Mouse (Mus musculus): Measurements from ENCODE around the gene Dnah11. TPM values are rescaled to one million over a fixed set of nuclear protein-coding genes. Genes with fewer than 3 reads are reported as not detected.

Dnah11 gene
- polyA plus RNA-seq, 1 experiment from 2014 or later: 0.17 TPM

DNA sequence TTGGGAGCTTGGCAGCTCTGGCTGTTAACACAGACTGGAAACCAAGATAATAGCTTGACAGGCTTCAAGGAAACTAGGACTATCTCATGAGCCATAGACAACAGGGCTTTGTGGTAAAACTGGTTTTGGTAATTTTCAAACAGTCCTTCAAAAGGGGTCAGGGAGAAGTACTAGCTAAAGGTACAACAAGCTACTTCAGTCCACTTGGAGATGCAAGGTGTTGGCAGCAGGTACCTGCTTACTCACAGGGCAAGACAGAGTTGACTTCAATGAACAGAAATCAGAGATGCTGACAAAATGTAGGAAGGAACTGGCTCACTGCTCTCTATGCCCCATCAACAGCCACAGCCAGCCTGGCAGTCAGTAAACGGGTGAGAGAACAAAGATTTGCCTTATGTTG, 14.1 kb downstream of the Dnah11 start:
- Histone ChIP-seq H3K27ac (ENCODE audit: low read length) (no peak overlapping the region), H3K36me3 (ENCODE audit: control insufficient read depth, insufficient read depth) (no peaks in the 10 kb centered on the region), H3K4me1 (ENCODE audit: control insufficient read depth, low read depth, low read length) (peaks cover 3% of the 10 kb centered on the region), H3K9me3 (replicated peaks; ENCODE audit: control insufficient read depth, low read length) (no peaks in the 10 kb centered on the region), H3K4me2 (ENCODE audit: low read depth, low read length) (no peak overlapping the region), H3K9ac (ENCODE audit: low read depth, low read length) (no peak overlapping the region), H3K4me3 (ENCODE audit: low read depth, low read length) (no peak overlapping the region), H3K27me3 (ENCODE audit: control insufficient read depth, insufficient read depth, low read depth, low read length) (no peaks in the 10 kb centered on the region)
- WGBS (ENCODE audit: insufficient replicate concordance): 35% methylated on average over 1 of the region's 1 CpGs
- no peak for ATAC-seq (ENCODE audit: low read depth)

GRCm38 (mm10) chr12:118177756-118178155, 21.1 kb downstream of the Dnah11 start:
- no peaks in the 10 kb centered on the region for H3K9me3 ChIP-seq (replicated peaks; ENCODE audit: control insufficient read depth, low read length)
- no peak overlapping the region for H3K4me2 ChIP-seq (ENCODE audit: low read depth, low read length)
- H3K27ac ChIP-seq (ENCODE audit: low read length): no peak overlapping the region
- no peaks in the 10 kb centered on the region for H3K27me3 ChIP-seq (ENCODE audit: control insufficient read depth, insufficient read depth, low read depth, low read length)
- no peak overlapping the region for H3K9ac ChIP-seq (ENCODE audit: low read depth, low read length)
- H3K4me1 ChIP-seq (ENCODE audit: control insufficient read depth, low read depth, low read length): no peaks in the 10 kb centered on the region
- H3K36me3 ChIP-seq (ENCODE audit: control insufficient read depth, insufficient read depth): no peaks in the 10 kb centered on the region
- WGBS (ENCODE audit: insufficient replicate concordance): 62% methylated on average over 5 of the region's 5 CpGs
- H3K4me3 ChIP-seq (ENCODE audit: low read depth, low read length): no peak overlapping the region
- no peak for ATAC-seq (ENCODE audit: low read depth)

DNA sequence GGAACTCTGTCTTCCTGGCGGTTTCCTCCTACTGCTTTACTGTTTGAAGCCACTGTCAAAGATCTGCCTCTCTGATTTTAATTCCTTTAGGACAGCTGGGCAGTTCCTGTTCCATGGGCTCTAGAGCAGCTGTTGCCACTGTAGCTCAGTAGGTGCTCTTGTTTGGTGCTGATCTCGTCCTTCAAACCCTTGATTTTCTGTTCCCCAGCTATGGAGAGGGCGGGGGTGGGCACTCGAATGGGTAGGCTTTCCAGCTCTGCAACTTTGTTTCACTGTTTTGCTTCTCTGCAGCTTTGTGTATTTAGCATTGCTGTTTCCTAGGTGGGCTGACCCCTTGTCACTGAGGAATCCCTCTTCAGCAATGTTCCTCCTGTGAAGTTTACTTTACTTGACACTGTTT, 34.1 kb downstream of the Dnah11 start:
- Histone ChIP-seq H3K27me3 (ENCODE audit: control insufficient read depth, insufficient read depth, low read depth, low read length) (no peaks in the 10 kb centered on the region), H3K36me3 (ENCODE audit: control insufficient read depth, insufficient read depth) (no peaks in the 10 kb centered on the region), H3K9me3 (replicated peaks; ENCODE audit: control insufficient read depth, low read length) (no peaks in the 10 kb centered on the region), H3K9ac (ENCODE audit: low read depth, low read length) (no peak overlapping the region), H3K4me3 (ENCODE audit: low read depth, low read length) (no peak overlapping the region), H3K4me2 (ENCODE audit: low read depth, low read length) (no peak overlapping the region), H3K27ac (ENCODE audit: low read length) (no peak overlapping the region), H3K4me1 (ENCODE audit: control insufficient read depth, low read depth, low read length) (no peaks in the 10 kb centered on the region)
- ATAC-seq (ENCODE audit: low read depth): no peak
- 39% methylated on average over 4 of the region's 4 CpGs for WGBS (ENCODE audit: insufficient replicate concordance)

- 70% methylated on average over 5 of the region's 5 CpGs for WGBS (ENCODE audit: insufficient replicate concordance)
- no peak overlapping the region for H3K4me2 ChIP-seq (ENCODE audit: low read depth, low read length)
- H3K4me3 ChIP-seq (ENCODE audit: low read depth, low read length): no peak overlapping the region
- H3K36me3 ChIP-seq (ENCODE audit: control insufficient read depth, insufficient read depth): no peaks in the 10 kb centered on the region
- no peak overlapping the region for H3K27ac ChIP-seq (ENCODE audit: low read length)
- no peaks in the 10 kb centered on the region for H3K9me3 ChIP-seq (replicated peaks; ENCODE audit: control insufficient read depth, low read length)
- no peaks in the 10 kb centered on the region for H3K27me3 ChIP-seq (ENCODE audit: control insufficient read depth, insufficient read depth, low read depth, low read length)
- no peaks in the 10 kb centered on the region for H3K4me1 ChIP-seq (ENCODE audit: control insufficient read depth, low read depth, low read length)
- no peak overlapping the region for H3K9ac ChIP-seq (ENCODE audit: low read depth, low read length)
- ATAC-seq (ENCODE audit: low read depth): no peak
Observed at GRCm38 (mm10) chr12:118156986-118157385, 41.9 kb downstream of the Dnah11 start.

DNA sequence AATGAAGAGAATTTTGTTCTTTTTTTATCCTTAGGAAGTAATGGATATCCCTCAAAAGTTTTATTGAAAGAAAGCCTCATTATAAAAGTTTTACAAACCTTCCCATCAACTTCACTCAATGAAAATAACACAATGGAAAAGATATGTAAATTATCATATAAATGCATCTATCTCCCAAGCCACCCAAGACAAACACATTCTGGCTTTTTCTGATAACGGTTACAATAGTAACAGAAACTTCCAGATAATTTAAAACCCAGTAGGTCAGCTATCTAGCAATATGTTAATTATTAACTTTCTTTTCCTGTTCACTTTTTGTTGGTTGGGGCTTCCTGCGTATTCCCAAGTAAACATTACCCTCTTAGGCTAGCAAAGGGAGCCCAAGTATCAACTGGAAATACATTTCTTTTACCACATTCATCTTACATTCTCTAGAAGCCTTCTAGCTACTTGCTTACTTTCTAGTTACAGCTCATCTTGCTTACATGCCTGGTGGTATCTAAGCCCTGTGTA, 51.3 kb downstream of the Dnah11 start:
- no peak overlapping the region for H3K4me2 ChIP-seq (ENCODE audit: low read depth, low read length)
- H3K36me3 ChIP-seq (ENCODE audit: control insufficient read depth, insufficient read depth): no peaks in the 10 kb centered on the region
- no peaks in the 10 kb centered on the region for H3K9me3 ChIP-seq (replicated peaks; ENCODE audit: control insufficient read depth, low read length)
- H3K4me1 ChIP-seq (ENCODE audit: control insufficient read depth, low read depth, low read length): no peaks in the 10 kb centered on the region
- 51% methylated on average over 2 of the region's 2 CpGs for WGBS (ENCODE audit: insufficient replicate concordance)
- no peaks in the 10 kb centered on the region for H3K27me3 ChIP-seq (ENCODE audit: control insufficient read depth, insufficient read depth, low read depth, low read length)
- H3K4me3 ChIP-seq (ENCODE audit: low read depth, low read length): no peak overlapping the region
- no peak for ATAC-seq (ENCODE audit: low read depth)
- no peak overlapping the region for H3K9ac ChIP-seq (ENCODE audit: low read depth, low read length)
- no peak overlapping the region for H3K27ac ChIP-seq (ENCODE audit: low read length)

DNA sequence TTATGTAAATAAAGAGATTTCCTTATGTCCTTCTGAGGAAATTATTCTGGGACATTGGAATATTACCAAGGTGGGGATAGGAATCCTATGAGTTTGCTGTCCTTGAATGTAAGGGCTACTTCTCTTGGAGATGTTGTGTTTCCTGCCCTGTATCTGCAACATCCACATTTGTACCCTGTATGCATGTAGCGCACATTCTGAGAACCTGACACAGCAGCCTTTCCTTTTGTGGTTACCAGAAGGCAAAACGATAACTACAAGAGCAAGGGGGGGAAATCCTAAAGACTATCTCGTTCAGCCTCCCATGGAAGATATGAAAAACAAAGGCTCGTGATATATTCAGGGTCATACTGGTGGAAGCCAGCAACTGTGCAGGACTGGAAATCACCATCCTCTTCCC, 70.7 kb downstream of the Dnah11 start:
- H3K9ac ChIP-seq (ENCODE audit: low read depth, low read length): no peak overlapping the region
- H3K36me3 ChIP-seq (ENCODE audit: control insufficient read depth, insufficient read depth): no peaks in the 10 kb centered on the region
- no peaks in the 10 kb centered on the region for H3K4me1 ChIP-seq (ENCODE audit: control insufficient read depth, low read depth, low read length)
- no peak overlapping the region for H3K4me3 ChIP-seq (ENCODE audit: low read depth, low read length)
- H3K27me3 ChIP-seq (ENCODE audit: control insufficient read depth, insufficient read depth, low read depth, low read length): no peaks in the 10 kb centered on the region
- H3K9me3 ChIP-seq (replicated peaks; ENCODE audit: control insufficient read depth, low read length): no peaks in the 10 kb centered on the region
- 20% methylated on average over 4 of the region's 4 CpGs for WGBS (ENCODE audit: insufficient replicate concordance)
- no peak overlapping the region for H3K27ac ChIP-seq (ENCODE audit: low read length)
- H3K4me2 ChIP-seq (ENCODE audit: low read depth, low read length): no peak overlapping the region
- ATAC-seq (ENCODE audit: low read depth): no peak

GRCm38 (mm10) chr12:118119668-118120067, 79.2 kb downstream of the Dnah11 start:
- Histone ChIP-seq H3K4me3 (ENCODE audit: low read depth, low read length) (no peak overlapping the region), H3K27ac (ENCODE audit: low read length) (no peak overlapping the region), H3K9ac (ENCODE audit: low read depth, low read length) (no peak overlapping the region), H3K36me3 (ENCODE audit: control insufficient read depth, insufficient read depth) (no peaks in the 10 kb centered on the region), H3K27me3 (ENCODE audit: control insufficient read depth, insufficient read depth, low read depth, low read length) (no peaks in the 10 kb centered on the region), H3K9me3 (replicated peaks; ENCODE audit: control insufficient read depth, low read length) (no peaks in the 10 kb centered on the region), H3K4me1 (ENCODE audit: control insufficient read depth, low read depth, low read length) (no peaks in the 10 kb centered on the region), H3K4me2 (ENCODE audit: low read depth, low read length) (no peak overlapping the region)
- ATAC-seq (ENCODE audit: low read depth): no peak
- WGBS (ENCODE audit: insufficient replicate concordance): 80% methylated on average over 3 of the region's 3 CpGs

DNA sequence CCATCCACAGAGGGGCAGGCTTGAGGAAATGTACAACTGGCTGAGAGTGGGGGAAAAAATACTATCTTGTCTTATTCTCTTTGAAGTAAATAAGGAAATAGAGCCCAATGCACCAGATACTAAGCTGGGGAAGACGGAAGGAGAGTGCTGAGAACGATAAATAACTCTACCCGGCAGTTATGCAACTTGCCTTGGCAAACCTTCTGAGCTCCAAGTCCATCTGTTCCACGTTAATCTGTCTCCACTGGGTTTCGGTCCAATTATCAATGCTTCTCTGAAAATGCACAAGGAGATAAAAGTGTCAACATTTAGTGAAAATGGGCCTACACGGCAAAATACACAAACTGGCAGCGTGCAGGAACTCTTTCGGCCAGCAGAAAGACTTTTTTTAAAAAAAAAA, 86.2 kb downstream of the Dnah11 start:
- no peaks in the 10 kb centered on the region for H3K36me3 ChIP-seq (ENCODE audit: control insufficient read depth, insufficient read depth)
- no peak overlapping the region for H3K27ac ChIP-seq (ENCODE audit: low read length)
- no peak for ATAC-seq (ENCODE audit: low read depth)
- no peaks in the 10 kb centered on the region; the same call in 1 of the 2 replicates for H3K4me1 ChIP-seq (ENCODE audit: control insufficient read depth, low read depth, low read length)
- H3K27me3 ChIP-seq (ENCODE audit: control insufficient read depth, insufficient read depth, low read depth, low read length): no peaks in the 10 kb centered on the region
- no peak overlapping the region for H3K9ac ChIP-seq (ENCODE audit: low read depth, low read length)
- no peak overlapping the region for H3K4me3 ChIP-seq (ENCODE audit: low read depth, low read length)
- WGBS (ENCODE audit: insufficient replicate concordance): 42% methylated on average over 8 of the region's 8 CpGs
- H3K9me3 ChIP-seq (replicated peaks; ENCODE audit: control insufficient read depth, low read length): no peaks in the 10 kb centered on the region
- no peak overlapping the region for H3K4me2 ChIP-seq (ENCODE audit: low read depth, low read length)

GRCm38 (mm10) chr12:118111896-118112295, 86.9 kb downstream of the Dnah11 start:
- no peak overlapping the region for H3K27ac ChIP-seq (ENCODE audit: low read length)
- no peaks in the 10 kb centered on the region for H3K9me3 ChIP-seq (replicated peaks; ENCODE audit: control insufficient read depth, low read length)
- no peak for ATAC-seq (ENCODE audit: low read depth)
- no peak overlapping the region for H3K4me3 ChIP-seq (ENCODE audit: low read depth, low read length)
- no peak overlapping the region for H3K9ac ChIP-seq (ENCODE audit: low read depth, low read length)
- WGBS (ENCODE audit: insufficient replicate concordance): 48% methylated on average over 3 of the region's 3 CpGs
- no peaks in the 10 kb centered on the region; the same call in 1 of the 2 replicates for H3K4me1 ChIP-seq (ENCODE audit: control insufficient read depth, low read depth, low read length)
- no peak overlapping the region for H3K4me2 ChIP-seq (ENCODE audit: low read depth, low read length)
- no peaks in the 10 kb centered on the region for H3K27me3 ChIP-seq (ENCODE audit: control insufficient read depth, insufficient read depth, low read depth, low read length)
- H3K36me3 ChIP-seq (ENCODE audit: control insufficient read depth, insufficient read depth): no peaks in the 10 kb centered on the region
